Mouse (Mus musculus) forebrain, embryonic 15.5 days (tissue): ENCODE results near the gene Prss30. TPM values are rescaled to one million over a fixed set of nuclear protein-coding genes. Genes with fewer than 3 reads are reported as not detected.
A peak's percentile ranks its signal among the peaks of the same experiment; 100 is the strongest.

Experiments
- ATAC-seq: fragments of 200-750 bp; cut with Nextera tagmentation; replicated peaks from 2 replicates; pipeline ENCODE4 v1.8.0; 2017; ENCODE audit warnings: mild to moderate bottlenecking, moderate TSS enrichment, moderate library complexity
- H3K27ac ChIP-seq: fragments of 300-500 bp; sonication (generic); replicated peaks from 2 replicates; pipeline ENCODE4 v1.5.1; 2015; ENCODE audit warnings: mild to moderate bottlenecking, inconsistent platforms
- H3K27me3 ChIP-seq: fragments of 300-500 bp; sonication (generic); 2 replicates; pipeline ENCODE4 v1.6.1; 2015; ENCODE audit warnings: inconsistent platforms
- H3K36me3 ChIP-seq: fragments of 300-500 bp; sonication (generic); 2 replicates; pipeline ENCODE4 v1.6.1; 2015; ENCODE audit warnings: mild to moderate bottlenecking, inconsistent platforms
- H3K4me1 ChIP-seq: fragments of 300-500 bp; sonication (generic); 2 replicates; pipeline ENCODE4 v1.6.1; 2015; ENCODE audit warnings: inconsistent platforms
- H3K4me2 ChIP-seq: fragments of 300-500 bp; sonication (generic); replicated peaks from 2 replicates; pipeline ENCODE4 v1.6.1; 2015; ENCODE audit warnings: mild to moderate bottlenecking, inconsistent platforms
- H3K4me3 ChIP-seq: fragments of 300-500 bp; sonication (generic); 2 replicates; pipeline ENCODE4 v1.5.1; 2015; ENCODE audit warnings: mild to moderate bottlenecking, inconsistent platforms
- H3K9ac ChIP-seq: fragments of 300-500 bp; sonication (generic); replicated peaks from 2 replicates; pipeline ENCODE4 v1.6.1; 2015; ENCODE audit warnings: mild to moderate bottlenecking, inconsistent platforms
- H3K9me3 ChIP-seq: fragments of 300-500 bp; sonication (generic); 2 replicates; pipeline ENCODE4 v1.6.1; 2016; ENCODE audit warnings: inconsistent platforms
- WGBS: fragments of 180-500 bp; shearing (Covaris S2); methylation state at CpG from one replicate; pipeline ENCODE4 v1.1.7; 2015; ENCODE audit warnings: mixed read lengths; 5-methylcytosine and 5-hydroxymethylcytosine counted together
- microRNA-seq: library from miRNA; unstranded; fragments of <30 nt; microRNA quantifications from one replicate; pipeline ENCODE4, GENCODE M21; 2016
- polyA plus RNA-seq: library from polyadenylated mRNA; unstranded; fragments of >200 nt; fragmentation: Nextera tagmentation; extraction: Ambion mirVana; gene quantifications from 2 replicates; pipeline ENCODE4 v1.2.1, GENCODE M21; 2015

Gene Prss30
- polyA plus RNA-seq, 1 experiment from 2014 or later: not detected

- Histone ChIP-seq H3K9me3 (no peaks in the 10 kb centered on the region), H3K27ac (no peak within 1 kb of the TSS), H3K4me2 (no peak within 1 kb of the TSS), H3K27me3 (no peaks in the 10 kb centered on the region), H3K4me1 (no peaks in the 10 kb centered on the region), H3K36me3 (no peaks in the 10 kb centered on the region), H3K4me3 (no peak within 1 kb of the TSS), H3K9ac (no peak within 1 kb of the TSS)
- ATAC-seq: no peak
Observed at GRCm38 (mm10) chr17:23941372-23941771, 39.0 kb downstream of the Prss30 start, which contains the start of gene Sbp. Sbp (plus strand) TSS chr17:23941672.

GRCm38 (mm10) chr17:23931157-23931556, 49.2 kb downstream of the Prss30 start:
- Histone ChIP-seq H3K4me1 (no peaks in the 10 kb centered on the region), H3K9ac (no peak overlapping the region), H3K36me3 (no peaks in the 10 kb centered on the region), H3K9me3 (no peaks in the 10 kb centered on the region), H3K27me3 (no peaks in the 10 kb centered on the region), H3K4me2 (no peak overlapping the region), H3K4me3 (no peak overlapping the region), H3K27ac (no peak overlapping the region)
- no peak for ATAC-seq
- WGBS: 88% methylated on average over 5 of the region's 5 CpGs

GRCm38 (mm10) chr17:23925090-23925493, 55.3 kb downstream of the Prss30 start:
- Histone ChIP-seq H3K27ac (peak overlapping the region; percentile 93), H3K4me1 (peaks cover 12% of the 10 kb centered on the region), H3K27me3 (no peaks in the 10 kb centered on the region), H3K4me2 (peak overlapping the region; percentile 90), H3K36me3 (no peaks in the 10 kb centered on the region), H3K9ac (peak overlapping the region; percentile 71), H3K4me3 (peak overlapping the region; percentile 64), H3K9me3 (no peaks in the 10 kb centered on the region)
- WGBS: 0% methylated on average over 14 of the region's 14 CpGs
- ATAC-seq: peak; percentile 73

- WGBS: under 1% methylated on average over 29 of the region's 29 CpGs
- peak; percentile 98 for ATAC-seq
Observed at GRCm38 (mm10) chr17:23924531-23925007, 55.8 kb downstream of the Prss30 start.

More at GRCm38 (mm10) chr17:23924531-23925007, 55.8 kb downstream of the Prss30 start:
- no peaks in the 10 kb centered on the region for H3K9me3 ChIP-seq
- peak overlapping the region; percentile 64 for H3K4me3 ChIP-seq
- peaks cover 12% of the 10 kb centered on the region for H3K4me1 ChIP-seq
- no peaks in the 10 kb centered on the region for H3K27me3 ChIP-seq
- peak overlapping the region; percentile 93 for H3K27ac ChIP-seq
- peak overlapping the region; percentile 71 for H3K9ac ChIP-seq
- H3K4me2 ChIP-seq: peak overlapping the region; percentile 90
- no peaks in the 10 kb centered on the region for H3K36me3 ChIP-seq

Small RNA genes within 50 kb of the gene (microRNA-seq; reads per million reads assigned to microRNA genes)
- not detected for gene Gm27700

Other genes starting within 250 kb of the Prss30 start
- 39.4 and 39.7 TPM in 2 replicates for gene Paqr4, start 239.7 kb downstream of the Prss30 start, polyA plus RNA-seq
- 0.48 and 0.50 TPM in 2 replicates for gene Kremen2, start 234.7 kb downstream of the Prss30 start, polyA plus RNA-seq
- 162 and 164 TPM in 2 replicates for gene Flywch1, start 209.0 kb downstream of the Prss30 start, polyA plus RNA-seq
- 30.7 and 31.9 TPM in 2 replicates for gene Flywch2, start 194.5 kb downstream of the Prss30 start, polyA plus RNA-seq
- 562 and 569 TPM in 2 replicates for gene Srrm2, start 190.0 kb downstream of the Prss30 start, polyA plus RNA-seq
- 1,149 and 1,206 TPM in 2 replicates for gene Elob, start 151.4 kb downstream of the Prss30 start, polyA plus RNA-seq
- not detected in 2 replicates for gene Prss33, start 144.5 kb downstream of the Prss30 start, polyA plus RNA-seq
- not detected in 2 replicates for gene Prss32, start 136.7 kb downstream of the Prss30 start, polyA plus RNA-seq
- 0.52 and 1.0 TPM in 2 replicates for gene Prss41, start 136.4 kb downstream of the Prss30 start, polyA plus RNA-seq
- not detected in 2 replicates for gene Prss21, start 112.5 kb downstream of the Prss30 start, polyA plus RNA-seq
- not detected in 2 replicates for gene Dcpp1, start 99.7 kb downstream of the Prss30 start, polyA plus RNA-seq
- not detected in 2 replicates for gene Dcpp2, start 99.7 kb downstream of the Prss30 start, polyA plus RNA-seq
- gene Dcpp3, start 63.1 kb downstream of the Prss30 start, polyA plus RNA-seq: not detected in 2 replicates
- gene Sbp, start 38.9 kb downstream of the Prss30 start, polyA plus RNA-seq: not detected in 2 replicates
- not detected in 2 replicates for gene Sbpl, start 25.3 kb downstream of the Prss30 start, polyA plus RNA-seq
- gene Prss22, start 17.5 kb upstream of the Prss30 start, polyA plus RNA-seq: not detected in 2 replicates
- gene Prss27, start 57.6 kb upstream of the Prss30 start, polyA plus RNA-seq: 0.23 and 0.24 TPM in 2 replicates
- 89.8 and 92.4 TPM in 2 replicates for gene Kctd5, start 92.9 kb upstream of the Prss30 start, polyA plus RNA-seq
- 58.8 and 61.9 TPM in 2 replicates for gene Pdpk1, start 170.4 kb upstream of the Prss30 start, polyA plus RNA-seq
- 28.7 and 31.5 TPM in 2 replicates for gene Amdhd2, start 183.2 kb upstream of the Prss30 start, polyA plus RNA-seq
- gene Atp6v0c, start 189.1 kb upstream of the Prss30 start, polyA plus RNA-seq: 872 and 917 TPM in 2 replicates
- 18.8 and 19.5 TPM in 2 replicates for gene Tbc1d24, start 225.0 kb upstream of the Prss30 start, polyA plus RNA-seq
- gene Ntn3, start 229.0 kb upstream of the Prss30 start, polyA plus RNA-seq: 4.9 and 5.2 TPM in 2 replicates
- gene Tedc2, start 240.3 kb upstream of the Prss30 start, polyA plus RNA-seq: 13.0 and 13.5 TPM in 2 replicates